Mouse (Mus musculus): ENCODE results near the gene Ranbp17.

DNA sequence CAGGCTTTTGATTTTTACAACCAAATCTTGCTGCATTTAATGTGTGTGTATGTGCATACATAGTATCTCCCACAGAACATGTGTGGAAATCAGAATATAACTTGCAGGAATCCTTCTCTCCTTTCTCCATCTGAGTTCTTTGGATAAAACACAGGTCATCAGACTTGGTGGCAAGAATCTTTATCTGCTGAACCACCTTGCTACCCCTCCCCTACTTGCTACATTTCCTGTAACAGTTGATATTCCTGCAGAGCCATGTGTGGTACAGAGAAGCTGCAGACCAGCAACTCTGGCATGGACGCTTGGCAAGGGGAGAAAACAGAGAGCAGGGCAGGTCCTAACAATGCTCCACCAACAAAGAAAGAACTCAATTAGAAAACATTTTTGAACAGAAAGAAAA, 52.4 kb downstream of the Ranbp17 start:
- TF ChIP-seq EP300 (IDR thresholded peaks at IDR 0.05; ENCODE audit: insufficient read depth, low read depth, low read length) (no peak), CTCF (IDR thresholded peaks at IDR 0.05) (no peak)

Data from heart, adult 2 months (tissue).